Mouse (Mus musculus) adrenal gland, adult 8-10 months (tissue): ENCODE measurements at regions not wholly inside any gene's neighbourhood (a gene's known extent, or its start where the extent isn't known, plus 50 kb on each side); places are given as distances from the start of the nearest gene placed in this dataset.
A peak's percentile ranks its signal among the peaks of the same experiment; 100 is the strongest.

Experiments
- DNase-seq: peaks from one replicate; pipeline ENCODE4 v3.0.0; 2022

DNA sequence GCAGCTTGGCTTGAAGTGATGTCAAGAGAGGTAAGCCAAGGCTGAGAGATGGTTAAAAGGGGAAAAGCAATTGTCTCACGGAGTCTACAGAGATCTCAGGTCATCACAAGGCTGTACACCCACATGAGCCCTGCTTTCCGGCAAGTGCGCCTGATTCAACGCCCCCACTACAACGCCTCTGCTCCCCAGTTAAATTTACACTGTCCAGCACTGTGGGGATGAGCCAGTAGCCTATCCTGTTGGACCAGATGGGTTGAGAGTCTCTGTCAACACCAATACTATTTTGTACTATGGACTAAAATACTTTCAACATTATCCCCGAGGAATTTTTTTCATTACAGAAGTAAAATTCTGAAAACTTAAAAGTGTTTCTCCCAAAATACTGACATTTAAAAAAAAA is 331.8 kb upstream of the G2e3 start:
- no peak for DNase-seq

DNA sequence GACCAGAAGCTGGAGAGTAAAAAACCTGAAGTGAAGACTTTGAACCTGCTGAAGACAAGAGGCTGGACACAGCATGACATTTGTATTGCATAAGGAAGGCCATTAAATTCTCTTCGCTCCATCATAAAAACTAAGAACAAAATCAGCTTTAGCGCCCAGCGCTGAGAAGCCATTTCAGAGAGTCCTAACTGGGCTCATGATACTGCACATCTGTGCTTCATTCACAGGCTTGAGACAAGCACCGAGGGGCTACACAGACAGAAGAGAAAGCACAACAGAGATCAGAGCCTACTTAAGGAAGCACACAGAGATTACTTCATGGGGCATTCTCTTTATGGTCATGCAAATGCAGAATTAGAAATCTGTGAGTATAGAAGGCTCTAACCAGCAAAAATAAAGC is 338.2 kb upstream of the G2e3 start:
- no peak for DNase-seq

DNA sequence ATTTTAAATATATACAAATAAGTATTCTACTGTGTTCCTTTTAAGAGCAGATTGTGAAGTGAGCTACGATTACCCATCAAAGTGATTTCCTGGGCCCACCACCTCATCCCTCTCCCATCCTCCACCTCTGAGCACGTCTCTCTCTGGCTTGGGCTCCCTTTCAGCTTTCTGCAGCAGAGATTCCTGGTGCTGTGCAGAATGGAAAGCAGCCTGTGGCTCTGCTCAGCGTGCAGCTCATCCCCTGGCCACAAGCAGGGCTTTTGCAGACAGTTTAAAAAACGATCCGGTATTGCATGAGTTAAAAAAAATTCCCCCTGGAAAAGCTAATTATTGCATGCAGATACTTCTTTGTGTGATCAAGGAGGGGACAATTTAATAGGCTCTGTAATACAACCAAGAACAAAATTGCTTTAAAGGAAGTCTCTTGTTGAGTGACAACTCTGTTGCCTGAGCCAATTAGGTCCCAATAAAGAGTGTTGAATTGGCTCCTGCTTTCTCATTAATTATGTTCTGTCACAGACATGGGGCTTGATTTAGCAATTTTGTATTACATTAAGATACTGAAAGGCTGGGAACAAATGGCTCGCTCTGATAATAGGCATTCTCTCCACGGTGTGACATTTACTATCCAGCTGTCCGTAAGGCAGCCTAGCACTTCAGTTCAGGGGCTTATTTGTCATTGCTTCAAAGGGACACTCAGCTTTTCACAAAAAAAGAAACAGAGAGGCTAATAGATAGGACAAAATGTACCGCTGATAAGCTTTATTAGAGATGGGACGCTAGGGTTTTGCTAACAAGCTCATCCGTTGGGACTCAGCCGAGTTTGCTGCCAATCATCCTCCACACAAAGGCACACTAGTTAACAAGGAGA is 345.9 kb upstream of the G2e3 start:
- no peak for DNase-seq

DNA sequence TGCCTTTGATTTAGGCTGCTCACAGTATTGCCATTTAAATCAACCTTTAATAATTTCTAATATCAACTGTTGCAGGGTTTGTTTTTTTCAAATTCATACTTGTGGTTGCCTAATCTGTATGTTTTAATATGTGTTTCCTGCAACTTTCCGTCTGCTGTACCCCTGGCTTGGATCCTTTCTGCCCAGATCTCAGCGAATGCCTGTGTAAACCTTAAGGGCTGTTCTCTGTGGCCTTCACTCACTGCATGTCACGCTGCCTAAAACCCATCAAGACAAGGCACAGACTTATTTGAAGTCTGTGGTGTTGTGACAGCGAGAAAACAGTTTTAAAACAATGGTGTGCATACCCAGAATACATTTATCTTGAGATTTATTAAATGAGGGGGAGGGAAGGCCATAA is 346.8 kb upstream of the G2e3 start:
- no peak for DNase-seq

DNA sequence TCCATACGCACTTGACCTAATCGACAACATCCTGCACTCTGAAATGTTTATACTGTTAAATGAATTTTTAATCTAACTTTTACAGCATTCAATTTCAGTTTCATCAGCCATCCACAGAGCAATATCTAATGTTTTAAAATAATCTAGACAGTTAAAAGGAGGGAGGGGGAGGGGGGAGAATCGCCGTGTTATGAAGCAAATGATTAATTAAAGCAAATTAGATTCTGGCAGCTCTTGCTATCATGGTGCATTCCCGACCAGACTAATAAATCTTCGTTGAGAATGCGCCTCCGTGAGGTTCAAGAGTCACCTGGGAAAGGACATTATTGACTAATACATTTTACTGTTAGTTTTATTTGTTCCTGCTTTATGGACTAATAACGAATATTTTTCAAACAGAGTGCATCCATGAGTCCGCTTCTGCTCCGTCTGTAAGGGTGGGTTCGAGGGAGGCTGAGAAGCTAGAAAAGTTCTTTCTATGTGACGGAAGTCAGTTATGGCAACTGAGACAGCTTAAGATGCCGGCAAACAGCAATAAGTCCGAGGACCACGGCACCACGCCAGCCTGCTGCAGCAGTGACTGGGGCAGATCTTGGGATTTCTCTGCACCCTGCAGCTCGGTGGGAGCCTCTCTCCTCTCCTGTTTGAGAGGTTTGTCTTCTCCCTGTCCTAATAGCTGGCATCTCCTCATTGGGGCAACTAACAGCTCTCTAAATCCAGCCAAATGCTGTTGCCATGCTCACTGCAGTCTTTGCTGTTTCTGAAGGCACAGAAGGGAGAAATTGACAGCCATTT is 347.4 kb upstream of the G2e3 start:
- no peak for DNase-seq

DNA sequence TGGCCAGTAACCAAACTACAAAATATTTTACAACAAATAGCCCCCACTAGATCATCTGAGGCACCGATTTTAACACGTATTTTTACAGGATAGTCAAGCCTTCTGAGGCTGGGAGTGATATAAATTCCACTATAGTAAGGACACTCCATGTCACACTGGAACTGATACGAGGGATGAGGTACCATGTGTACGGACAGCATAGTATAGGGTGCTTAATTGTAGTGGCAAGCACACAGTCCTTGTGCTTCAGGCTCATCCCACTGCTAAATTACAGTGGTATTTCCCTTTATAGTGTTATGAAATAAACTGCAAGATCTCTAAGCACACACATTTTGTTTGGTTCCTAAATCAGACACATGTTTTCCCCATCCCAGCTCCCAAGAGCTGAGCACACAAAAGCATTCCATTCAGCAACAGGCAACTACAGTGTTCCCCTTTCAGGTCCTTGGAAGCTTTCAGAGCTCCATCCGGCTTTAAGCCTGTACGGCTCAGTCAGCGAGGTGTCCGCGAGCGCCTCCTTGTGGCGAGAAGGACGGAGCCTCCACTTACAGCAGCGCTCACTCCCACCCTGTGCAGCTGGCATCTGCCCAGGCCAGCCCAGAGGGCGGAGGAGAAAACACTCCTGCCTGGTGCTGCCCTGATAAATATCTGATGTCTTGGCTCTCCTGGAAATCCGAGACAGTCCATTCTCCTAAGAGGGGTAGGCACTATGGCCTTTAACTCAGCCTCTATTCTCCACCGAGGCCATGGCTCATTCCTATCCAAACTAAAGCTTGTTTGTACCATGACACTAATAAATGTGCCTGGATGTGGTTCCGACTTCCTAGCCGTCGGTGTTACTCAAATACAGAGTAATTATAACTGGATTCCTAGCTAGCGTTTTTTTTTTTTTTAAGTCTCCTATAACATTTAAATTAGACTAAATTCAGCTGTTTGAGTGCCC is 348.3 kb upstream of the G2e3 start:
- DNase-seq: peak; percentile 12

DNA sequence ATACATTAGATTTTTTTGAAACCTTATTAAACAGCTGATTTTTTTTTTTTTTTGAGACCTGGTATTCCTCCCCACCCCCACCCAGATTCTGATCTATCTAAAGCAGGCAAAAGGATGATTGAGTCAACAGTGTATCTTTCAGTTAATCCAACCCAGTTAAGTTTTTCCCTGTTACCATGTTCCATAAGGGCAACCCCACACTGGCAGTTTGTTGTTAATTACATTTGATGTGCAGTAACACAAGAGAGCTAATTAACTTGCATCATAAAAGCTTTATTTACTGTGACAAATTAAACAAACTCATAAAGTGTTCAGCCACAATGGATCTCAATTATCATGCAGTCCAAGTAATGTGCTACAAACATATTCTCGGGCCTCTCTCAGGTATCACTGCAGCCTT is 346.8 kb upstream of the Prkd1 start:
- no peak for DNase-seq

DNA sequence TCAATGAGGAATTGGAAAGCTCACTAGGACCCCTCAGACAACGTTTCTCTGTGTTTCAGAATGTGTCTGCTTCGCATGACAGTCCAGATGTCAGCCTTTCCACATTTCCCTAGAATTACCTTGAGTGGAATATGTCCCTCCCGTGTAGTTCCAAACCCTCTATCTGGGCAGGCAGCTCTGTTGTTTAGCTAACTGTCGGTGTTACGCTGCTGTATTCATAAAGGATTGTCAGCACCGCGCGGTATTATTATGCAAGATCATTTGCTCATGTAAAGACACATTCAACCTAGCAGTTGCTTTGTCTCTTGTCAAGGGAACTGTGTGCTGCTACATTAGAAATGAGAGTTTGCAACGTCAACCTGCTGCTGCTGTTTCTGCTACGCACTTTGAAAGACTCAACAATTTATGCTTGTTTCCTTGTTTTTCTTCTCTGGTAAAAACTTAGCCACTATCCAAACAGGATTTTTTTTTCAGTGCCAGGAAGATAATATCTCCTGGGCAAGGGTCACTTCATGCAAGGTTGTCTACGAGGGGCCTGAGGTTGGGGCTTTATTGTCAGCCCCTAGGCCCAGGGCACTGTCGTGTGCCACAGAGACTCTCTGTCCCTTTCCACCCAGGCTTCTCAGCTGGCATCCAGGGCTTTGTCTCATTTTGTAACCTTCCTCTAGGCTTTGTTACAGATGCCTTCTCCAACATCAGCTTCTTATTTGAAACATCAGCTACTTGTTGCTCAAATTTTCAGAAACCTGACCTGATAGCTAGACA is 340.8 kb upstream of the Prkd1 start:
- DNase-seq: no peak

DNA sequence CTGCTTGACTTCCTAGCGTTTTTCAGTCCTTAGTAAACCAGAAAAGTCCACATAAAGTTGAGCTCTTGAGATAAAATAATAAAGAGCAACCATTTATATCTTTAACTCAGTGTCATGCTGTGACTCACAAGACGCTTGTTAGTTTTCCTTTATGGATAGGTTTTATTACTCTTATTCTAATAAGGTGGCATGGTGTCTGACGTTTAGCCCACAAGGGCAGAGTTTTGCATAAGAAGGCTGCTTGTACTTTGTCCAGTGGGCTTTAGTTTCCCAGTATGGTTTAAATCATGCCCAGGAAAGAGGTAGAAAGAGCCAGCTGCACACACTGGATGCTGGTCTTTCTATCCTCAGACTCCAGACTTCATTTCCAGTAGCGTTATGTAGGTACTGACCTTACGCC is 332.4 kb upstream of the Prkd1 start:
- no peak for DNase-seq

DNA sequence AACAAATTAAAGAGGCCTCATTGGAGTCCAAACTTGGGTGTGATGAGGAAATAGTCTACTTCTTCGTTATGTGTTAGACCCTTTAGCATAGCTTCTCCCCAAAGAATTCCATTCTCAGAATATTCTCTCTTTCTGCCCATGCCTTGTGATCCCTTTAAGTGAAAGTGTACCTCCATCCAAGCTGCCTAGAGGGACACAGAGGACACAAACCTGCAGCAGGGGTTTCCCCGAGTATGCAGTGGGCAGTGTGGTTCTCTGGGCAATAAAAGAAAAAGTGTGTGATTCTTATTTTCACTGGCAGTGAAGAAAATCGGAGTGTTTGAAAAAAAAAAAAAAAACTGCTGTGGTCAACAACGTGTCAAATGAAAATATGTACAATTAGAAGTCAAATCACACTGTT is 331.9 kb upstream of the Prkd1 start:
- DNase-seq: no peak

DNA sequence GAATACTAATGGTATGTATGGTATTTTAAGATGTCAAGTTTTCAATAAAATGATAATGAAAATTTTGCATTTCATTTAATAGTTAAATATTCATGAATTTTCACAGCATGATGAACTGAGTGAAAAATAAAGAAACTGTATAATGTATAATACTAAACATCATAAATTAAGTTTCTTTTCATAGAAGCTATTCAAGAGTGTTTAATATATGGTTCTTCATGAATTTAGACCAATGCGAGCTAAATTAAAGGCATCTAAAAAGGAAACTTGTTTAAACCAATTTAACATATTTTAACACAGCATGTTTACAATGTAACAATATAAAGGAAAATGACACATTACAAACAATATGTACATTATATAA is 321.8 kb upstream of the Prkd1 start:
- no peak for DNase-seq

DNA sequence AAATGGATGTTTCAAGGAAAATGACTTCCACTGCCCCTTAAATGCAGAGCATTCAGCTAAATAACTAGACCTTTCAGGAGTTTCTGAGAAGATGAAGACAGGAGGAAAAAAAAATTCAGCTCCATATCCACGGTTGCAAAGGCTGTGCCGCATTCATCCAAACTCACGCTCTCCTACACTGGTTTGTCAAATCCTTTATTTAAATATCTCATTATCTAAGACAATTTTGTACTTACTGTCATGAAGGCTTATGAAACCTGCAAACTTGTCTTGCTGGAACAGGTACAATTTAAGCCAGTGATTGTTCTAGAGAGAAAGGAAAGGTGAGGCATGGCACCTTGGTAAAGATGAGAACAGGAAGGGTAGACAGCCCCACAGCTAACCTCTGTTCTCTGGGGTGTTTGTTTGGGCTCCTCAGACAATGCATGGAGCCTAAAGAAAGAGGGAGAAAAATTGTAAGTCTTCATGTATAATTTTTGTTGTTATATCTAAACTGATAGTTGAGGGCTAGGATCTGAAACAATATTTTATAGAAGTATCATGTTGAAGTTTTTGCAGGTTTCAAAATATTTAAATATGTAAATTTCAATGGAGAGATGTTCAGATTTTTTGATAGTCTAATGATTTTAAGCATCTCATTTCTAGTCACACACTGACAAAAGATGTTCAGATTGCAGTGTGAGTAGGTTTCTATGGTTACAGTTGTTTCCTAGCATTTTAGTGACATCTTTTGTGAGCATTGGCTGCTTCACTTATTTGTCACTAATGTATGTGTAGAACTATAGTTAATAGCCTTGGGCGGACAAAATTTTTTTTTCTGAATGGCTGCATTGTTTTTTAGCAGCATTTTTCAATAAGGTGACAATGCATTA is 321.2 kb upstream of the Prkd1 start:
- DNase-seq: no peak

DNA sequence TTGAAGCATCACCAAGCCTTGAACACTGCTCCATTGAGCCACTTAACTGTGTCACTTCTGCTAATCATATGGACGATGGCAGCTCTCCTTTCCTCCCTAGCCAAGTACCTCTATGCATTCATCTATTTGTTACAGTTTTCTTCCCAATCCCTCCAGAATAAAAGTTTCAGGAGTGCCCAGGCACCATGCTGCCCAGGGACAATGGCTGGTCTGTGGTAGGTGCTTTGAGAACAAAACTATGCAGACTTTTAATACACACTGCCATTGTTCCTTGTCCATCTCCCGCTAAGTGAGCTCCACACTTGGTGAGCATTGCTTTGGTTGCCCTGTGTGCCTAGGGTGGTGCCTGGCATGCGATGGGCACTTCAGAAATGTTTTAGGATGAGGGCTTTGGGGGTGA is 320.5 kb upstream of the Prkd1 start:
- DNase-seq: no peak

DNA sequence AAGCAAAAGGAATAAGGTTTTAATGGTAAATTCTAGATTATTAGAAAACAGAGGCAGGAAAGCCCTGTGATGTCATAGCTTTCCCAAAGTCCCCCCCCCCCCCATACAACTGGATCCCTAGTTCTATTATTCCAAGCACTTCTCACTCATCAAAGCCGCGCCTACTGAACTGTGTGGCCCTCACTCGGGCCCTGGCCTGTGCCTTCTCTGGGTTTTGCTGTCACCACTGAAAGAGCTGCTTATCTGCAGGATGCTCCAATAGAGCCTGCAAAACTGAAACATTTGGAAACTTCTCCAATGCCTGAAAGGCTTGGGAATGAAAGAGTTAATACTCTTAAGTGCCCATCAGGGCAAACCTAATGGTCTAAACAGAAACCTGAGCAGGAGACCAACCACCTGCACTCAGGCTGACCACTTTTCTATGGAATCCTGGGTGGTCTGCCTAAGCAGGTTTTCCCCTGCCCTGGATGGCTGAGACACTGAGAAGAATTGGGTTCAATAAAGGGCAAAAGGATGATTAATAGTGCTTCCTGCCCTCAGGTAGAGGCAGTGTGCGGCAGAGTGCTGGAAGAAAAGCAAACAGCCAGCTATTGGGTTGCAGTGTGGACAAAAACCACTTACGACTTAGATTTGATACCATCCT is 318.4 kb upstream of the Prkd1 start:
- no peak for DNase-seq

DNA sequence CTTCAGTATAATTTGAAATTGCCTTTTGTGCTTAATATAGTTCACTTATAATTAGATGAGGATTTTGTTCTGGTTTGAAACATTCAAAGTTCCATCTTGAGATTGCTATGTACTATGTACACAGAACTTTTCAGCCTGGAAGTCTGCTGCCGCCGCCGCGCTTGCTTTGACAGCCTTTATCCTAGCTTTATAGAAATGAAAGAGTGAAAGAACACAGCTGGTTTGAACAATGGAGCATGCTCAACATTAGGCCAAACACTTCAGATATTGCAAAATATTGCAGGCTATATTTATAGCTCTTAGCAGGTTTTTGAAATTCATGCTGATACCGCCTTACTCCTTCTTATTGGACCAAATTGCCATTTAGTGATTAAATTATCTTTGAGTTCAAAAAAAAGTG is 305.1 kb upstream of the Prkd1 start:
- no peak for DNase-seq

DNA sequence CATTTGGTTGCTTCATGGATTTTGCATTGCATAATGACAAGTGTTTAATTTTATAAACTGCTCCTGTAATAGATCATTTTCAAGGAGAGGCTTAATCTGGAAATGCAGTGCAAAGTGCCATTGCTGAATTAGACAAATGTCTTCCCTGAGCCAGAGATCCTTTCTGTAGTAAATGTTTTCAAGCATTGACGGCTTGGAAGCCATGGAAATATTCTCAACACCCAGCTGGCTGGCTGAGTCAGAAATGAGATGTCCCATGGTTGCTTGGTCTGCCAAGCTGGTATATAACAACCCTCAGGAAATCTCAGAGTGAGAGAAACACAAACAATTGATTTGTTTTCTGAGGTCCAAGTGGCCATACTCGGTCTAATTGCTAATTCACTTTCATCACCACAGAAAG is 298.1 kb upstream of the Prkd1 start:
- no peak for DNase-seq

DNA sequence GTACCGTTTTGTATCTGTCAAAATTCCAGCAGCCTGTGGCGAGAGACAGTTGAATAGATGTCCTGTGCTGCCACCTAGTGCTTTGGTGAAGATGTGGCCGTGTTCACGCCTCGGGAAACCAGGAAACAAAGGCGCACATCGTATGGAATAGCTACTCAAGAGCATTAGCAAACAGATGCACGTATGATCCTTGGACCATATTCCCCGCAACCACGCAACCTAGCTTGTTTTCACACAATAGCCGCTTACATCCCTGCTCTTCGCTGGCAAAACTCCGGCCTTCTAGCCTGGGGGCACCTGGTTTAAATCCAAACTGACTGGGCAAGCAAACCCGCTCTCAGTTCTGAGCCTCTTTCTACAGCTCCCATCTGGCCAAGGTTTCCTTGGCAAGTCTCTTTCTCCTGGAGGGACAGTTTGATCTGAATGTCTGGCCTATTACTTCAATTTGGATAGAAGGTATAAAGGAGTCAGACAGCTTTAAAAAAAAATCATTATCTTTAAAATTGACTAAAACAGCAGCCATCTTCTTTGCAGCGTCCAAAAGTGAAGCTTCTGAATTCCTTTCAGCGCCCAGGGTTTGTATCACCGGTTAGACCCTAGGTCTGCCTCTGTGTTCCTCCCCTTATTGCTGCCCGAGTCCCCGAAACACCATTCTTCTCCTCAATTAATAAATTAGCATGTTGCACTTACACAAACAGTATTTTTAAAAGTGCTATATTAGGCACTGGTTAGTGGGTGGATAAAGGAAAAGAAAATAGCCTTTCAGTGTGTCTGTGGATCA is 295.0 kb upstream of the Prkd1 start:
- DNase-seq: peak; percentile 17

DNA sequence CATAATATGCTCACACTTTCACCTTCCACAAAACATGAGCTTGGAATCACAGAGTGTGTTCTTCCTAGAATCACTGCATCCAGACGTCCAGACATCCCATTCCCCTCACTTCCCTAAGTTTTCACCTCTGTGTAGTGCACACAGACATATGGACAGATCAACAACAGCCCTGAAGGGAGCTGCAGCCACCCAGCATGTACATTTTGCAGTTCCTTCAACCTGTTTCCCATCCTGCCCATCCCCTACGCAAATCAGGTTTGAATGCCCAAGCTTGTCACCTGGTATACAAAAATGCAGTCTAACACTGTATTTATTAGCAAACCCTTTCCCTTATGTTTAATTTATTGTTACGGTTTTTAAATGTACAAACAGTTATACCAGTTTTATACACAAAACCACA is 294.4 kb upstream of the Prkd1 start:
- no peak for DNase-seq

DNA sequence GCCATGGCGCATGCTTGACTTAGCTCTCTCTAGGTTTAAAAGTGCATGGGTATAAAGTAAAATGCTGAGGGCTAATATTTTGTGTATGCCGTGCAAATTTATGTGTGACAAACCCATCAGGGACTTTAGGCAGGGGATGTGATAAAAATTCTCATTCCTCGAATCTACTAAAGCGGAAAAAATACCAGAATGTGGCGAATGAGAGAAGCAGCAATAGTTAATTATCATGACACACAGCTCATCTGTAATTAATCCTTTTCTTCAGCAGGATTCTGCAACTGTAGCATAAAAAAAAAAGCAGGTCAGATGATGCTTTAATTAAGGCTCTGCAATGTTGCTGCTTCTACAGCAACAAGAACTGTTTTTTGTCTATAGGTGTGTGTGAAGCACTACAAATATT is 286.6 kb upstream of the Prkd1 start:
- DNase-seq: no peak

DNA sequence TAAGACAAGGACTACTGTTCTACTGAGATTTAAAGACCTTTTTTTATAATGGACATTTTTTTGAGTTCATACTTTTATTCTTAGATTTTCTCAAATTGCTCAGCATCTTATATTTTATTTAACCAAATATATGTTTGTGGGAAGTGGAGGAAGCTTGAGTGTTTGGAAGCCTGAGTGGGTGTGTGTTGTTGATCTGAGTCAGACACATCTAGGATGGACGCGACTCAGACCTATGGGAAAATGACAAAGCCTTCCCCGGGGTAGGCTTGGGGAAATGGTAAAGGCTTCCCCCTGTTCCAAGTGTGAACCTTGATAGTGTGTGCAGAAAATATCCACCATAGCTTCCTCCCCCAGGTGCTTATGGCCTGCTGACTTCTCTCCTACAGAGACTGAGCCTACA is 283.6 kb upstream of the Prkd1 start:
- no peak for DNase-seq
